Mouse (Mus musculus): ENCODE results near the gene Cryaa.

The Cryaa gene

GRCm38 (mm10) chr17:31703276-31703980 lies 25.8 kb downstream of the Cryaa start:
- in situ Hi-C loops (cut with MboI, MseI) = no loop called here

GRCm38 (mm10) chr17:31705271-31706020 lies 27.8 kb downstream of the Cryaa start:
- in situ Hi-C loops (cut with MboI, MseI) = no loop called here

GRCm38 (mm10) chr17:31709121-31709741 lies 31.6 kb downstream of the Cryaa start:
- in situ Hi-C loops (cut with MboI, MseI) = no loop called here

GRCm38 (mm10) chr17:31710455-31710854 lies 32.8 kb downstream of the Cryaa start:
- in situ Hi-C loops (cut with MboI, MseI) = no loop called here

GRCm38 (mm10) chr17:31713709-31714108 lies 36.1 kb downstream of the Cryaa start:
- in situ Hi-C loops (cut with MboI, MseI) = no loop called here

- in situ Hi-C loops (cut with MboI, MseI) = no loop called here
Observed at GRCm38 (mm10) chr17:31714125-31714524, 36.5 kb downstream of the Cryaa start.

- in situ Hi-C loops (cut with MboI, MseI) = no loop called here
Observed at GRCm38 (mm10) chr17:31715006-31715405, 37.4 kb downstream of the Cryaa start.

GRCm38 (mm10) chr17:31721637-31722036 lies 44.0 kb downstream of the Cryaa start:
- in situ Hi-C loops (cut with MboI, MseI) = no loop called here

GRCm38 (mm10) chr17:31725366-31725765 lies 47.8 kb downstream of the Cryaa start:
- in situ Hi-C loops (cut with MboI, MseI) = no loop called here

GRCm38 (mm10) chr17:31726216-31726615 lies 48.6 kb downstream of the Cryaa start:
- in situ Hi-C loops (cut with MboI, MseI) = no loop called here

GRCm38 (mm10) chr17:31727230-31727629 lies 49.6 kb downstream of the Cryaa start:
- in situ Hi-C loops (cut with MboI, MseI) = no loop called here

- in situ Hi-C loops (cut with MboI, MseI) = no loop called here
Observed at GRCm38 (mm10) chr17:31728043-31728442, 50.4 kb downstream of the Cryaa start.

GRCm38 (mm10) chr17:31728968-31729501 lies 51.4 kb downstream of the Cryaa start:
- in situ Hi-C loops (cut with MboI, MseI) = no loop called here

GRCm38 (mm10) chr17:31731038-31731437 lies 53.4 kb downstream of the Cryaa start:
- in situ Hi-C loops (cut with MboI, MseI) = no loop called here

Data from T-helper 17 cell (primary cell).